Mouse (Mus musculus) bone marrow, adult 2 months (tissue): Measurements from ENCODE around the gene Car2.

Source experiments
- CTCF ChIP-seq: fragments of 200-500 bp; IDR thresholded peaks from 2 replicates; pipeline ENCODE4 v1.5.1; 2011; ENCODE audit warnings: low read length, control low read depth; ENCODE audit not compliant: control insufficient read depth, insufficient read depth
- POLR2A ChIP-seq: fragments of 200-500 bp; IDR thresholded peaks from 2 replicates; pipeline ENCODE4 v1.6.1; 2011; ENCODE audit warnings: low read depth, mild to moderate bottlenecking, control low read depth, low read length, borderline replicate concordance; ENCODE audit not compliant: control insufficient read depth

- TF ChIP-seq POLR2A (no peak), CTCF (no peak)
Measured at GRCm38 (mm10) chr3:14857874-14858273, 28.2 kb upstream of the Car2 start.
